Mouse (Mus musculus) cortical plate, adult 2 months (tissue): ENCODE measurements around the gene Acnat1.

ENCODE experiments used
- CTCF ChIP-seq: fragments of 200-500 bp; IDR thresholded peaks from 2 replicates; pipeline ENCODE4 v1.5.1; 2011; ENCODE audit warnings: mild to moderate bottlenecking, control low read depth, low read length; ENCODE audit not compliant: insufficient read depth; ENCODE audit errors: extremely low read depth
- POLR2A ChIP-seq: fragments of 200-500 bp; IDR thresholded peaks from 2 replicates; pipeline ENCODE4 v1.6.1; 2011; ENCODE audit warnings: mild to moderate bottlenecking, low read length, control low read depth; ENCODE audit not compliant: insufficient read depth; ENCODE audit errors: extremely low read depth

DNA sequence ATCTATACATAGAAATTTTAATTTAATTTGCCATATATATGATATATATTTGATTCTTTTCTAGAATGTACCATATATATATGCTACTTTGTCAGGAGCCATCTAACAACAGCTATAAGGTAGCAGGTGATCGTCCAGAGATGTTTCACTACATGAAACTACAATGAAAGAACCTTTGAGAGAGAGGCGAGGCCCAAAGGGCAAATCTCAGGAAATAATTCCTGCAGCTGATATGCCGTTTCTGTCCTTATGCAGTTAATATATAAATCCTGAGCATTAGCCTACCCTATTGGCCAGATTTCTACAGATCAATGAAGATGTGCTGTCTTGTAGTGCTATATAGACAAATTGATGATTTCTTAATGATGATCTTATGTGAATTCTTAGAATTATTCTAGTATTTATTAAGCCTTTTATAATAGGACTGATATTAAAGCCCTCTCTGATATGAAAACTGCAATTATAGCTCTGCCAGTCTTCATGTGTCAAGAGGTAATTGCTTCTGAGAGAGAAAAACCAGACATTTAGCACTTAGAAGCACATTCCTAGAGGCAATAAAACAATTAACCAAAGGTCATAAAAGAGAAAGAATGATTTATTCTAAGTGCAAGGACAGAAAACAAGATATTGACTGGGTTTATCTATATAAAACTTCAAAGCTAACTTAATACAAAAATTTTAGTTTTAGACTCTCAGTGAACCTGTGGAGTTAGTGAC is 4.1 kb downstream of the Acnat1 start:
- TF ChIP-seq POLR2A: no peak
- TF ChIP-seq CTCF: no peak
